In the genomic region with DNA sequence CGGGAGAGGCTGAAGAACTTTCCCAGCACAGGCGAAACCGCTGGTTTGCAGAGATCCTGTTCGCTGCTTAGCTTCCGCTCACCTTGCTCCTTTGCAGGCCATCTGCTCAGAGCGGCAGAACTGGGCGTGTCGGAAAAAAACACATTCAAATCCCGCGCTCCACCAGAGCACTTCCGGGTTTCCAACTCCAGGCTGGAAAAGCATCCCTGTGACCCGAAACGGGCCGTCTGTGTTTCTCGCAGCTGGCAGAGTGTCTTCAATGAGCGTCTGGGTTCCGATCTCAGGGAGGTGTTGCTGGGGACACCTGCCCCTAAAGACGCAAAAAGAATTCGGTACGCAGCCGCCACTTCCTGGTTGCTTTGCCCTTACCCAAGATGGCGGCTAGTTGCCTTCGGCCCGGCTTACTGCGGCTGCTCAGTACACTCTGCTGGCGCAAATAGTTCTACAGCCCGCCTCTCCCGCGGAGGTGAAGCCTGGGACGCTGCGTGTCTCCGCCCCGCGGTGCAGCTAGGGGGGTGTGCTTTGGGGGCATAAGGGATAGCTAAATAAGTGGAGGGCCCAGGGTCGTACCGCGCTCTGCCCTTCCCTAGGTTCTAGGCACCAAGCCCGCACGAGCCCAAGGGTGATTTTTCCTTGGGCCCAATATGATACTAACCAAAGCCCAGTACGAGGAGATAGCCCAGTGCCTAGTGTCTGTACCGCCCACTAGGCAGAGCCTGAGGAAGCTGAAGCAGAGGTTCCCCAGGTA, we compare ENCODE assay signal across 8 mouse cellular contexts. TPM values are rescaled to one million over a fixed set of nuclear protein-coding genes. Genes with fewer than 3 reads are reported as not detected.
DNase-seq lines count a peak whose midpoint lies in the region; ATAC-seq and TF ChIP-seq lines count a peak whose summit lies in the region.

A gene (plus strand): TSS at position 476 of the 748 bp plus-strand sequence.

- no peaks in the 10 kb centered on the region for H3K27me3 ChIP-seq in embryonic facial prominence, embryonic 15.5 days
- H3K27me3 ChIP-seq in kidney, embryonic 14.5 days (ENCODE audit: control insufficient read depth, insufficient read depth, low read length) = no peaks in the 10 kb centered on the region
- no peaks in the 10 kb centered on the region for H3K27me3 ChIP-seq in limb, embryonic 15.5 days

- TF ChIP-seq POLR2A in bone marrow, adult 2 months (IDR thresholded peaks at IDR 0.05; ENCODE audit: borderline replicate concordance, control insufficient read depth, low read depth, low read length) = peak; percentile 77; the same call in 1 of the 2 replicates

- peak; percentile 94 for ATAC-seq in embryonic facial prominence, embryonic 15.5 days (ENCODE audit: insufficient number of reproducible peaks, low FRiP score, low TSS enrichment, low read depth)
- peak; percentile 97 for ATAC-seq in kidney, embryonic 14.5 days (ENCODE audit: low FRiP score, low TSS enrichment)
- ATAC-seq in limb, embryonic 15.5 days (ENCODE audit: insufficient number of reproducible peaks, low FRiP score, low TSS enrichment, low read depth) = peak; percentile 96

- no peaks in the 10 kb centered on the region for H3K4me1 ChIP-seq in bone marrow, adult 2 months (ENCODE audit: control insufficient read depth, insufficient read depth, low read length)
- H3K4me1 ChIP-seq in embryonic facial prominence, embryonic 15.5 days = peaks cover 14% of the 10 kb centered on the region
- peaks cover 8% of the 10 kb centered on the region for H3K4me1 ChIP-seq in kidney, embryonic 14.5 days (ENCODE audit: control insufficient read depth, insufficient read depth, low read length)
- H3K4me1 ChIP-seq in limb, embryonic 15.5 days = peaks cover 19% of the 10 kb centered on the region

- H3K4me2 ChIP-seq in embryonic facial prominence, embryonic 15.5 days (replicated peaks) = peak within 1 kb of the TSS; percentile 75
- peak within 1 kb of the TSS; percentile 54 for H3K4me2 ChIP-seq in kidney, embryonic 14.5 days (replicated peaks; ENCODE audit: low read depth, low read length)
- peak within 1 kb of the TSS; percentile 64 for H3K4me2 ChIP-seq in limb, embryonic 15.5 days

- peak within 1 kb of the TSS; percentile 55 for H3K9ac ChIP-seq in embryonic facial prominence, embryonic 15.5 days
- H3K9ac ChIP-seq in kidney, embryonic 14.5 days (ENCODE audit: low read depth, low read length) = peak within 1 kb of the TSS; percentile 64
- peak within 1 kb of the TSS; percentile 50 for H3K9ac ChIP-seq in limb, embryonic 15.5 days

- peak within 1 kb of the TSS; percentile 83 for H3K4me3 ChIP-seq in bone marrow, adult 2 months (replicated peaks; ENCODE audit: control insufficient read depth, low read depth, low read length)
- H3K4me3 ChIP-seq in embryonic facial prominence, embryonic 15.5 days (replicated peaks) = peak within 1 kb of the TSS; percentile 80
- H3K4me3 ChIP-seq in kidney, embryonic 14.5 days (ENCODE audit: low read length) = peak within 1 kb of the TSS; percentile 55
- peak within 1 kb of the TSS; percentile 72 for H3K4me3 ChIP-seq in limb, embryonic 15.5 days

- H3K27ac ChIP-seq in bone marrow, adult 2 months (ENCODE audit: control insufficient read depth, insufficient read depth, low read depth, low read length, poor library complexity) = peak within 1 kb of the TSS; percentile 64
- peak within 1 kb of the TSS; percentile 77 for H3K27ac ChIP-seq in embryonic facial prominence, embryonic 15.5 days (replicated peaks)
- H3K27ac ChIP-seq in kidney, embryonic 14.5 days (ENCODE audit: low read depth, low read length) = peak within 1 kb of the TSS; percentile 51
- H3K27ac ChIP-seq in limb, embryonic 15.5 days = peak within 1 kb of the TSS; percentile 71; the same call in 1 of the 2 replicates

- no peak for TF ChIP-seq CTCF in bone marrow, adult 2 months (IDR thresholded peaks at IDR 0.05; ENCODE audit: control insufficient read depth, insufficient read depth, low read length)

- peak; percentile 95 for DNase-seq in 416B (ENCODE audit: low read depth)
- DNase-seq in heart, adult 9 months (ENCODE audit: low spot score in 2 of 2) = peak; percentile 84 to 89
- DNase-seq in monocyte, adult 2 months (ENCODE audit: low read depth in 1 of 2, low spot score in 2 of 2) = peak; percentile 45 to 80
- DNase-seq in spleen, postnatal 36 days (ENCODE audit: low spot score in 2 of 2) = peak; percentile 88 to 91

- under 1% methylated on average over 41 of the region's 41 CpGs for WGBS in bone marrow, adult 2 months
- WGBS in embryonic facial prominence, embryonic 15.5 days = under 1% methylated on average over 41 of the region's 41 CpGs
- 0% methylated on average over 41 of the region's 41 CpGs for WGBS in kidney, embryonic 14.5 days
- WGBS in limb, embryonic 15.5 days = under 1% methylated on average over 41 of the region's 41 CpGs

- no peaks in the 10 kb centered on the region for H3K36me3 ChIP-seq in embryonic facial prominence, embryonic 15.5 days
- no peaks in the 10 kb centered on the region for H3K36me3 ChIP-seq in kidney, embryonic 14.5 days (ENCODE audit: control insufficient read depth, insufficient read depth, low read length)
- H3K36me3 ChIP-seq in limb, embryonic 15.5 days = no peaks in the 10 kb centered on the region

- no peaks in the 10 kb centered on the region for H3K9me3 ChIP-seq in embryonic facial prominence, embryonic 15.5 days (replicated peaks)
- H3K9me3 ChIP-seq in kidney, embryonic 14.5 days (ENCODE audit: control insufficient read depth, low read length) = no peaks in the 10 kb centered on the region
- H3K9me3 ChIP-seq in limb, embryonic 15.5 days = no peaks in the 10 kb centered on the region

RNA-seq across cellular contexts. Expression of the gene that starts here (rescaled TPM):
- polyA plus RNA-seq in bone marrow, adult 2 months (2011; ENCODE audit: insufficient read depth, insufficient read length, low replicate concordance, missing spikeins) = 1.5 and 4.6 TPM in 2 replicates
- 9.8 and 11.5 TPM in 2 replicates for polyA plus RNA-seq in embryonic facial prominence, embryonic 15.5 days (2015; fragmentation: Nextera tagmentation; extraction: Ambion mirVana)
- 11.3 and 16.2 TPM in 2 replicates for polyA plus RNA-seq in kidney, embryonic 14.5 days (2014; fragmentation: Nextera tagmentation; extraction: Ambion mirVana)
- polyA plus RNA-seq in limb, embryonic 15.5 days (2015; fragmentation: Nextera tagmentation; extraction: Ambion mirVana) = 9.6 and 10.6 TPM in 2 replicates

Comparison
In these comparisons a context has a peak if more than half of its experiments do, and no peak if none do; other contexts are left out.
1. Peak in every context shown above with its lines: DNase-seq, ATAC-seq, H3K4me3 ChIP-seq and H3K27ac ChIP-seq.